Mouse (Mus musculus): ENCODE measurements around the gene Olfr1033.
"Not testable (repeated sequence)": the region's sequence is repeated elsewhere in the genome, so short reads cannot be mapped to it uniquely, and the experiment has no call there.

Gene Olfr1033

GRCm38 (mm10) chr2:86020406-86020805 lies at the start of gene Olfr1033:
Olfr1033 (plus strand) TSS chr2:86020633.
- DNase-seq, result not testable (repeated sequence)

GRCm38 (mm10) chr2:85973595-85973994 lies 46.8 kb upstream of the Olfr1033 start, which contains the start of gene Olfr1029:
Olfr1029 (plus strand) TSS chr2:85973895.
- no peak for DNase-seq

- DNase-seq, result no peak
Measured at GRCm38 (mm10) chr2:85978976-85979375, 41.5 kb upstream of the Olfr1033 start, which contains the start of gene Olfr1030. Olfr1030 (plus strand) TSS chr2:85979276.

GRCm38 (mm10) chr2:85990004-85990403 lies 30.4 kb upstream of the Olfr1033 start, which contains the start of gene Olfr1031:
Olfr1031 (plus strand) TSS chr2:85990304.
- no peak for DNase-seq

GRCm38 (mm10) chr2:86005240-86005639 lies 15.2 kb upstream of the Olfr1033 start, which contains the start of gene Olfr1032:
Olfr1032 (plus strand) TSS chr2:86005540.
- no peak for DNase-seq

GRCm38 (mm10) chr2:86021518-86021917 lies 1.1 kb downstream of the Olfr1033 start:
- not testable (repeated sequence) for DNase-seq

- DNase-seq, result no peak
Measured at GRCm38 (mm10) chr2:86045561-86045960, 25.1 kb downstream of the Olfr1033 start, which contains the start of gene Olfr1034. Olfr1034 (plus strand) TSS chr2:86045861.

- DNase-seq, result not testable (repeated sequence)
Measured at GRCm38 (mm10) chr2:86050777-86051176, 30.3 kb downstream of the Olfr1033 start.

GRCm38 (mm10) chr2:86063766-86064165 lies 43.3 kb downstream of the Olfr1033 start:
- not testable (repeated sequence) for DNase-seq

GRCm38 (mm10) chr2:86070189-86070588 lies 49.8 kb downstream of the Olfr1033 start:
- DNase-seq, result no peak

- DNase-seq, result not testable (repeated sequence)
Measured at GRCm38 (mm10) chr2:86073692-86074091, 53.3 kb downstream of the Olfr1033 start, which contains the start of gene Olfr1036. Olfr1036 (plus strand) TSS chr2:86073992.

- DNase-seq, result not testable (repeated sequence)
Measured at GRCm38 (mm10) chr2:86080478-86080877, 60.0 kb downstream of the Olfr1033 start.

GRCm38 (mm10) chr2:86087285-86087684 lies 66.9 kb downstream of the Olfr1033 start, which contains the start of gene Olfr1037:
Olfr1037 (minus strand) TSS chr2:86087385.
- DNase-seq, result no peak
